Mouse (Mus musculus) stomach, embryonic 16.5 days (tissue): ENCODE results near the gene Ap5z1. TPM values are rescaled to one million over a fixed set of nuclear protein-coding genes. Genes with fewer than 3 reads are reported as not detected.

Experiments
- ATAC-seq: fragments of 200-750 bp; cut with Nextera tagmentation; 2 replicates; pipeline ENCODE4 v1.8.0; 2017; ENCODE audit warnings: moderate number of reproducible peaks, moderate TSS enrichment; ENCODE audit not compliant: insufficient read depth, low FRiP score
- H3K27ac ChIP-seq: fragments of 300-500 bp; sonication (generic); 2 replicates; pipeline ENCODE4 v1.5.1; 2014; ENCODE audit warnings: low read length
- H3K27me3 ChIP-seq: fragments of 300-500 bp; sonication (generic); 2 replicates; pipeline ENCODE4 v1.6.1; 2014; ENCODE audit warnings: low read length, control low read depth, mixed read lengths; ENCODE audit not compliant: control insufficient read depth, insufficient read depth
- H3K36me3 ChIP-seq: fragments of 300-500 bp; sonication (generic); 2 replicates; pipeline ENCODE4 v1.6.1; 2014; ENCODE audit warnings: low read length; ENCODE audit not compliant: control insufficient read depth, insufficient read depth
- H3K4me1 ChIP-seq: fragments of 300-500 bp; sonication (generic); 2 replicates; pipeline ENCODE4 v1.6.1; 2014; ENCODE audit warnings: low read length, control low read depth, mixed read lengths; ENCODE audit not compliant: control insufficient read depth, insufficient read depth
- H3K4me2 ChIP-seq: fragments of 300-500 bp; sonication (generic); 2 replicates; pipeline ENCODE4 v1.6.1; 2014; ENCODE audit warnings: low read depth, low read length, mixed read lengths
- H3K4me3 ChIP-seq: fragments of 300-500 bp; sonication (generic); replicated peaks from 2 replicates; pipeline ENCODE4 v1.5.1; 2014; ENCODE audit warnings: mild to moderate bottlenecking, low read length
- H3K9ac ChIP-seq: fragments of 300-500 bp; sonication (generic); 2 replicates; pipeline ENCODE4 v1.6.1; 2014; ENCODE audit warnings: low read length
- H3K9me3 ChIP-seq: fragments of 300-500 bp; sonication (generic); replicated peaks from 2 replicates; pipeline ENCODE4 v1.6.1; 2016; ENCODE audit warnings: low read length, control low read depth; ENCODE audit not compliant: control insufficient read depth
- WGBS: fragments of 180-500 bp; shearing (Covaris S2); extraction: QIAGEN DNeasy Blood & Tissue Kit; methylation state at CpG from one replicate; pipeline ENCODE4 v1.1.7; 2014; 5-methylcytosine and 5-hydroxymethylcytosine counted together
- polyA plus RNA-seq: library from polyadenylated mRNA; unstranded; fragments of >200 nt; fragmentation: Nextera tagmentation; extraction: Ambion mirVana; gene quantifications from 2 replicates; pipeline ENCODE4 v1.2.1, GENCODE M21; 2015

Ap5z1 gene
- polyA plus RNA-seq, 1 experiment from 2014 or later: 10.4 TPM

GRCm38 (mm10) chr5:142423141-142423540 is 40.6 kb upstream of the Ap5z1 start:
- H3K4me1 ChIP-seq: peaks cover 28% of the 10 kb centered on the region
- no peak overlapping the region for H3K4me3 ChIP-seq
- no peak overlapping the region for H3K4me2 ChIP-seq
- 88% methylated on average over 10 of the region's 10 CpGs for WGBS
- no peak overlapping the region for H3K9ac ChIP-seq
- no peaks in the 10 kb centered on the region for H3K9me3 ChIP-seq
- no peaks in the 10 kb centered on the region for H3K27me3 ChIP-seq
- ATAC-seq: no peak
- H3K27ac ChIP-seq: no peak overlapping the region
- no peaks in the 10 kb centered on the region for H3K36me3 ChIP-seq

- H3K9ac ChIP-seq: no peak overlapping the region
- H3K9me3 ChIP-seq: no peaks in the 10 kb centered on the region
- no peak for ATAC-seq
- H3K36me3 ChIP-seq: no peaks in the 10 kb centered on the region
- no peak overlapping the region for H3K4me2 ChIP-seq
- 59% methylated on average over 3 of the region's 3 CpGs for WGBS
- no peaks in the 10 kb centered on the region for H3K27me3 ChIP-seq
- H3K27ac ChIP-seq: no peak overlapping the region
- no peak overlapping the region for H3K4me3 ChIP-seq
- peaks cover 28% of the 10 kb centered on the region for H3K4me1 ChIP-seq
Measured at GRCm38 (mm10) chr5:142423701-142424100, 40.0 kb upstream of the Ap5z1 start.

GRCm38 (mm10) chr5:142424627-142425349 is 39.0 kb upstream of the Ap5z1 start:
- Histone ChIP-seq H3K27me3 (no peaks in the 10 kb centered on the region), H3K36me3 (no peaks in the 10 kb centered on the region), H3K4me1 (peaks cover 31% of the 10 kb centered on the region), H3K4me2 (peak overlapping the region; percentile 36; the same call in 1 of the 2 replicates), H3K9me3 (no peaks in the 10 kb centered on the region), H3K27ac (peak overlapping the region; percentile 97), H3K4me3 (peak overlapping the region; percentile 2; the same call in 1 of the 2 replicates), H3K9ac (peak overlapping the region; percentile 53)
- peak; percentile 83 for ATAC-seq
- WGBS: 29% methylated on average over 13 of the region's 13 CpGs

- Histone ChIP-seq H3K9ac (no peak overlapping the region), H3K36me3 (no peaks in the 10 kb centered on the region), H3K27ac (peak overlapping the region; percentile 97), H3K4me3 (no peak overlapping the region), H3K4me1 (peaks cover 38% of the 10 kb centered on the region), H3K4me2 (no peak overlapping the region), H3K9me3 (no peaks in the 10 kb centered on the region), H3K27me3 (no peaks in the 10 kb centered on the region)
- 89% methylated on average over 2 of the region's 2 CpGs for WGBS
- no peak for ATAC-seq
Measured at GRCm38 (mm10) chr5:142426476-142426875, 37.3 kb upstream of the Ap5z1 start.

- no peak overlapping the region for H3K4me3 ChIP-seq
- H3K9me3 ChIP-seq: no peaks in the 10 kb centered on the region
- 69% methylated on average over 10 of the region's 10 CpGs for WGBS
- H3K27ac ChIP-seq: no peak overlapping the region
- no peaks in the 10 kb centered on the region for H3K36me3 ChIP-seq
- H3K9ac ChIP-seq: 0 out of 2 replicates have a peak overlapping the region, but pooled peaks have one; percentile 29
- ATAC-seq: no peak
- no peak overlapping the region for H3K4me2 ChIP-seq
- peaks cover 52% of the 10 kb centered on the region for H3K4me1 ChIP-seq
- H3K27me3 ChIP-seq: no peaks in the 10 kb centered on the region
Measured at GRCm38 (mm10) chr5:142427876-142428275, 35.9 kb upstream of the Ap5z1 start.

- Histone ChIP-seq H3K27ac (no peak overlapping the region), H3K4me2 (no peak overlapping the region), H3K27me3 (no peaks in the 10 kb centered on the region), H3K9ac (no peak overlapping the region), H3K4me1 (peaks cover 54% of the 10 kb centered on the region), H3K4me3 (no peak overlapping the region), H3K36me3 (no peaks in the 10 kb centered on the region), H3K9me3 (no peaks in the 10 kb centered on the region)
- no peak for ATAC-seq
- WGBS: 71% methylated on average over 6 of the region's 6 CpGs
Measured at GRCm38 (mm10) chr5:142428691-142429090, 35.1 kb upstream of the Ap5z1 start.

GRCm38 (mm10) chr5:142431029-142431428 is 32.7 kb upstream of the Ap5z1 start:
- H3K9ac ChIP-seq: no peak overlapping the region

GRCm38 (mm10) chr5:142431811-142432434 is 31.8 kb upstream of the Ap5z1 start:
- H3K4me2 ChIP-seq: no peak overlapping the region
- H3K4me1 ChIP-seq: peaks cover 33% of the 10 kb centered on the region
- H3K27ac ChIP-seq: peak overlapping the region; percentile 7; the same call in 1 of the 2 replicates
- ATAC-seq: no peak
- H3K4me3 ChIP-seq: no peak overlapping the region
- 62% methylated on average over 9 of the region's 9 CpGs for WGBS
- no peaks in the 10 kb centered on the region for H3K9me3 ChIP-seq
- H3K27me3 ChIP-seq: no peaks in the 10 kb centered on the region
- 0 out of 2 replicates have a peak overlapping the region, but pooled peaks have one; percentile 2 for H3K9ac ChIP-seq
- peaks cover 13% of the 10 kb centered on the region; the same call in 1 of the 2 replicates for H3K36me3 ChIP-seq

More at GRCm38 (mm10) chr5:142431029-142431428, 32.7 kb upstream of the Ap5z1 start:
- peaks cover 34% of the 10 kb centered on the region for H3K4me1 ChIP-seq
- no peak for ATAC-seq
- no peak overlapping the region for H3K27ac ChIP-seq
- no peak overlapping the region for H3K4me2 ChIP-seq
- peaks cover 11% of the 10 kb centered on the region; the same call in 1 of the 2 replicates for H3K36me3 ChIP-seq
- WGBS: 84% methylated on average over 12 of the region's 12 CpGs
- H3K27me3 ChIP-seq: no peaks in the 10 kb centered on the region
- H3K9me3 ChIP-seq: no peaks in the 10 kb centered on the region
- no peak overlapping the region for H3K4me3 ChIP-seq

GRCm38 (mm10) chr5:142432695-142433094 is 31.0 kb upstream of the Ap5z1 start:
- peaks cover 13% of the 10 kb centered on the region; the same call in 1 of the 2 replicates for H3K36me3 ChIP-seq
- no peak for ATAC-seq
- peak overlapping the region; percentile 32 for H3K9ac ChIP-seq
- H3K4me2 ChIP-seq: no peak overlapping the region
- no peaks in the 10 kb centered on the region for H3K27me3 ChIP-seq
- WGBS: 73% methylated on average over 4 of the region's 4 CpGs
- H3K4me1 ChIP-seq: peaks cover 29% of the 10 kb centered on the region
- H3K9me3 ChIP-seq: no peaks in the 10 kb centered on the region
- H3K4me3 ChIP-seq: no peak overlapping the region
- H3K27ac ChIP-seq: peak overlapping the region; percentile 7; the same call in 1 of the 2 replicates
